Mouse (Mus musculus) bone marrow, adult 2 months (tissue): ENCODE measurements around the gene Akap6. TPM values are rescaled to one million over a fixed set of nuclear protein-coding genes. Genes with fewer than 3 reads are reported as not detected.

Experiments used
- H3K27ac ChIP-seq: fragments of 200-500 bp; 2 replicates; pipeline ENCODE4 v1.5.1; 2012; ENCODE audit warnings: low read depth, mild to moderate bottlenecking, control low read depth, inconsistent platforms, low read length; ENCODE audit not compliant: control insufficient read depth, poor library complexity, insufficient read depth
- H3K4me1 ChIP-seq: fragments of 200-500 bp; 2 replicates; pipeline ENCODE4 v1.6.1; 2011; ENCODE audit warnings: low read length; ENCODE audit not compliant: control insufficient read depth, insufficient read depth
- H3K4me3 ChIP-seq: fragments of 200-500 bp; replicated peaks from 2 replicates; pipeline ENCODE3; 2011; ENCODE audit warnings: mild to moderate bottlenecking, low read depth, low read length, control low read depth; ENCODE audit not compliant: control insufficient read depth
- CTCF ChIP-seq: fragments of 200-500 bp; IDR thresholded peaks from 2 replicates; pipeline ENCODE4 v1.5.1; 2011; ENCODE audit warnings: low read length, control low read depth; ENCODE audit not compliant: control insufficient read depth, insufficient read depth
- POLR2A ChIP-seq: fragments of 200-500 bp; IDR thresholded peaks from 2 replicates; pipeline ENCODE4 v1.6.1; 2011; ENCODE audit warnings: low read depth, mild to moderate bottlenecking, control low read depth, low read length, borderline replicate concordance; ENCODE audit not compliant: control insufficient read depth
- WGBS: fragments of 180-500 bp; shearing (Covaris S2); methylation state at CpG from one replicate; pipeline ENCODE4 v1.1.7; 2018; 5-methylcytosine and 5-hydroxymethylcytosine counted together
- polyA plus RNA-seq: library from polyadenylated mRNA; stranded (reverse); fragments of >200 nt; gene quantifications from 2 replicates; pipeline ENCODE4 v1.2.4, GENCODE M21; 2011; ENCODE audit warnings: low replicate concordance; ENCODE audit not compliant: missing spikeins, insufficient read depth, insufficient read length

Gene Akap6
- polyA plus RNA-seq, 1 experiment, result 0.37 TPM

GRCm38 (mm10) chr12:52910345-52910744 lies 211.2 kb downstream of the Akap6 start:
- no peak overlapping the region for H3K4me3 ChIP-seq
- 83% methylated on average over 13 of the region's 13 CpGs for WGBS
- no peak overlapping the region for H3K27ac ChIP-seq
- peaks cover 1% of the 10 kb centered on the region; the same call in 1 of the 2 replicates for H3K4me1 ChIP-seq
- no peak for TF ChIP-seq POLR2A
- no peak for TF ChIP-seq CTCF

- Histone ChIP-seq H3K4me1 (peaks cover 1% of the 10 kb centered on the region; the same call in 1 of the 2 replicates), H3K4me3 (no peak overlapping the region), H3K27ac (no peak overlapping the region)
- WGBS, result 23% methylated on average over 8 of the region's 8 CpGs
- TF ChIP-seq POLR2A (no peak), CTCF (peak; percentile 88)
Observed at GRCm38 (mm10) chr12:52910819-52911218, 211.6 kb downstream of the Akap6 start.

- 56% methylated on average over 11 of the region's 11 CpGs for WGBS
Observed at GRCm38 (mm10) chr12:52918939-52919338, 219.8 kb downstream of the Akap6 start.

GRCm38 (mm10) chr12:52922510-52922909 lies 223.3 kb downstream of the Akap6 start:
- H3K4me1 ChIP-seq, result no peaks in the 10 kb centered on the region
- WGBS, result 87% methylated on average over 6 of the region's 6 CpGs
- H3K27ac ChIP-seq, result no peak overlapping the region
- H3K4me3 ChIP-seq, result no peak overlapping the region
- no peak for TF ChIP-seq POLR2A
- no peak for TF ChIP-seq CTCF

More at GRCm38 (mm10) chr12:52918939-52919338, 219.8 kb downstream of the Akap6 start:
- H3K27ac ChIP-seq, result no peak overlapping the region
- TF ChIP-seq POLR2A (no peak), CTCF (peak; percentile 61)
- no peaks in the 10 kb centered on the region for H3K4me1 ChIP-seq
- no peak overlapping the region for H3K4me3 ChIP-seq

- no peak overlapping the region for H3K4me3 ChIP-seq
- TF ChIP-seq POLR2A (no peak), CTCF (no peak)
- no peak overlapping the region for H3K27ac ChIP-seq
- WGBS, result 82% methylated on average over 4 of the region's 4 CpGs
- H3K4me1 ChIP-seq, result no peaks in the 10 kb centered on the region
Observed at GRCm38 (mm10) chr12:52925448-52925847, 226.3 kb downstream of the Akap6 start.

- Histone ChIP-seq H3K27ac (no peak overlapping the region), H3K4me3 (no peak overlapping the region), H3K4me1 (no peaks in the 10 kb centered on the region)
- TF ChIP-seq POLR2A (no peak), CTCF (no peak)
- WGBS, result 81% methylated on average over 6 of the region's 13 CpGs
Observed at GRCm38 (mm10) chr12:52933832-52934231, 234.6 kb downstream of the Akap6 start.

GRCm38 (mm10) chr12:52934989-52935388 lies 235.8 kb downstream of the Akap6 start:
- WGBS, result 88% methylated on average over 3 of the region's 3 CpGs
- TF ChIP-seq POLR2A (no peak), CTCF (no peak)
- no peaks in the 10 kb centered on the region for H3K4me1 ChIP-seq
- H3K27ac ChIP-seq, result no peak overlapping the region
- H3K4me3 ChIP-seq, result no peak overlapping the region

GRCm38 (mm10) chr12:52938786-52939185 lies 239.6 kb downstream of the Akap6 start:
- no peak for TF ChIP-seq CTCF
- no peak for TF ChIP-seq POLR2A
- WGBS, result 55% methylated on average over 5 of the region's 5 CpGs
- Histone ChIP-seq H3K27ac (no peak overlapping the region), H3K4me1 (no peaks in the 10 kb centered on the region), H3K4me3 (no peak overlapping the region)

GRCm38 (mm10) chr12:52939324-52939946 lies 240.3 kb downstream of the Akap6 start:
- H3K4me1 ChIP-seq, result no peaks in the 10 kb centered on the region
- no peak overlapping the region for H3K27ac ChIP-seq
- under 1% methylated on average over 15 of the region's 15 CpGs for WGBS
- H3K4me3 ChIP-seq, result no peak overlapping the region
- TF ChIP-seq CTCF (no peak), POLR2A (no peak)
